Mouse (Mus musculus) splenic B cell, adult 2 months (primary cell): ENCODE measurements around the gene Adamts9.

Experiments used
- DNase-seq: peaks from one replicate; pipeline ENCODE4 v3.0.0-alpha.2; 2011; ENCODE audit warnings: low read depth, low spot score
- H3K27me3 ChIP-seq: 2 replicates; pipeline ENCODE4 v1.6.1; 2012; ENCODE audit warnings: mild to moderate bottlenecking, low read length, moderate library complexity, mixed read lengths; ENCODE audit not compliant: control insufficient read depth, poor library complexity, insufficient read depth, severe bottlenecking
- H3K36me3 ChIP-seq: 2 replicates; pipeline ENCODE4 v1.6.1; 2012; ENCODE audit warnings: mild to moderate bottlenecking, low read length, moderate library complexity, mixed read lengths; ENCODE audit not compliant: control insufficient read depth, poor library complexity, insufficient read depth, severe bottlenecking

Adamts9 gene

DNA sequence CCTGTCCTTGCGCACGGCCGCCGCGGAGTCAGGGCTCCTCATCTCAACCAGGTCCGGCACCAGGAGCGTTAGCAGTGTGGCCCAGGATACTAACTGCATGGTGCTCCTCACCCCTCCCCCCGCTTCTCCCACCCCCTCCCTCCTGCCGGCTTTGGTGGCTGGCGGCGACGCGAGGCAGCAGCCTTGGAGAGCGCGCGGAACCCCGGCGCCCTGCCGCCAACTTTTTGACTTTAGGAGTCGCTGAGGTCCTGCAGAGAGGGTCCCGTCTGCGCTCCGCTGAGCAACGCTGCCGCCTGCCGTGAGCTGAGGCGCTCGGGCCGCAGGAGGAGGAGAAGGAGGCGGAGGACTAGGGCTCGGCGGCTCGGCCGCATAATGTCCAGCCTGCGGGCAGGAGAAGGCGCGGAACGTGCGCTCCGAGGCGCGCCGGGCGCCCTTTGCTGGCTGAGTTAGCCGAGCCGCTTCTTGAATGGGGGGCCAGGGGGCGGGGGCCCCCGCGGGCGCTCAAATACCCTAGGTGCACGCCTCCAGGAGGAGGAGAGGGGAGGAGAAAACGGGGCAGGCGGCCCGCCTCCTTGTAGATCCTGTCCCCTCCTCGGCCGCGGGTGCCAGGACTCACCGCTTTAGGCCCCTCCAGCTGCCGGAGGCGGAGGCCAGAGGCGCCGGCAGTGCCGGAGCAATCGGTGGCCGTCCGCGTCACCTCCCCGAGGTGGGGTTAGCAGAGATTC is at the start of gene Adamts9:
TSS of gene Adamts9 (minus strand) at position 436 of the 725 bp plus-strand sequence.
- DNase-seq = no peak
- no peaks in the 10 kb centered on the region for H3K27me3 ChIP-seq

DNA sequence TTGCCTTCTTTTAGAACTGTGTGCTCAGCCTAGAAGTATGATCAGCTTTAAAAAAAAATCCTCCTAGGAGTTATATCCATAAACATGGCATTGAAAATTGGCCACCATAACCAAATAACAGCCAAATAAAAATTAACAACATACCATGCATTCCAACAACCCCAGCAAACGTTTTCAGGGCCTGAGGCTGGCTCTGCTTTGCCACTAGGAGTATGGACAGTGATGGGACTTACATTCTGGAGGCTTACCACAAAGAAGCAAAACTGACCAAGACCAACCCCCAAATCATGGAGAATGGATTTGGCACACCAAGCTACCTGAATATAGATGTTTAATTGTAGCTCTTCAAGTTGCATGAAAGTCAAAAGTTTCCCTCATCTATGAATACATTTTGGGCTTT is 48.3 kb upstream of the Adamts9 start:
- no peak for DNase-seq
- no peaks in the 10 kb centered on the region for H3K27me3 ChIP-seq

More for the DNA sequence above, at the start of gene Adamts9:
- no peaks in the 10 kb centered on the region for H3K36me3 ChIP-seq

DNA sequence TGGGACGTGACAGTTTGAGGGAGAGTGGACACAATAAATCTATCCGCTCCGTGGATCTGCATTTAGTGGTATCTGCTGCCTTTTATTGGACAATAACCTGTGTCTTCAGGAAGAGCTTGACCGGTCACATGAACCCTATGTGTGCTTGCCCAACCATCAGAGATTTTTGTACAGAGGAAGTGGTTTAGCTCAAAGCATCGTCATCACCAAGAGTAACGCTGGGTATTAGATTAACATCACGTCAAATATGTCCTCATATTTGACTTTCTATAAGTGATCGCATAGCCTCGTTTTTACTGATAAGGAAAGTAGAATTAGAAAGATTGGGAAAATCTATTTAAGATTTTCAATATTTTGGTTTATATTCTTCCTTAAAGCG is 45.3 kb upstream of the Adamts9 start:
- H3K36me3 ChIP-seq = no peaks in the 10 kb centered on the region
- no peak for DNase-seq

More for the DNA sequence above, 48.3 kb upstream of the Adamts9 start:
- H3K36me3 ChIP-seq = no peaks in the 10 kb centered on the region

DNA sequence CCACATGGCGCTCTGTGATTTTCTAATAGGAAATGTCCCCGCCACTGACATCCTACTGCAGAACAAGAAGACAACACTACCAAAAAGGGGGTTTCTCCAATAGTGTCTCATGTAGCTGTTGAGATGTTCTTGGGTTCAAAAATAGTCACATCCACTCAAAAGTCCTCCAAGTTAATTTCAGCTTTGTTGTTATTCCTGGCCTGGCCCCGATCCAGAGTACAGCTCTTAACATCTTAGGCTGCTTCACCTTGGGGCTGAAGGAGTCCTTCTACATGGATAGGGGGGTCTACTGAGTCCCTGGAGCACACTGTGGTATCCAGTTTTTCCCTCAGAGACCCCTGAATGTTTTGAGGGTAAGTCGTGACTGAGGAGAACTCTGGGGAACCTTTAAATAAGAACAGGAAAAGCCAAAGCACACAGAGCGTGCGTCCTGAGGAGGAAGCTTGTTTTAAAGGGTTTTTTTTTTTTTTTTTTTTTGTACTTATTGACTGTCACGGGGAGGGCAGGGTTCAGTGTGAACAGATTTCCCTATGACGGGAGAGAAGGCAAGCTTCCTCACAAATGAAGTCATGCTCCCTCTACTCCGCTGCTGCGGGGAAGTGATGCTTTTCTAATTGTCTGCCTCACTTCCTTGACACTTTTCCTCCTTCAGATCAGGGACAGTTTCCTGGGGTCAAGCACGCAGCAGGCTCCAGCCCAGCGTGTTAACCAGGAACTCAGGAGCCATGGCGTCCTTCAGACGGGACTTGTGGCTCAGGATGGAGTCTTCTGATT is 44.7 kb upstream of the Adamts9 start:
- DNase-seq = no peak
- Histone ChIP-seq H3K27me3 (no peaks in the 10 kb centered on the region), H3K36me3 (no peaks in the 10 kb centered on the region)

More for the DNA sequence above, 45.3 kb upstream of the Adamts9 start:
- no peaks in the 10 kb centered on the region for H3K27me3 ChIP-seq

DNA sequence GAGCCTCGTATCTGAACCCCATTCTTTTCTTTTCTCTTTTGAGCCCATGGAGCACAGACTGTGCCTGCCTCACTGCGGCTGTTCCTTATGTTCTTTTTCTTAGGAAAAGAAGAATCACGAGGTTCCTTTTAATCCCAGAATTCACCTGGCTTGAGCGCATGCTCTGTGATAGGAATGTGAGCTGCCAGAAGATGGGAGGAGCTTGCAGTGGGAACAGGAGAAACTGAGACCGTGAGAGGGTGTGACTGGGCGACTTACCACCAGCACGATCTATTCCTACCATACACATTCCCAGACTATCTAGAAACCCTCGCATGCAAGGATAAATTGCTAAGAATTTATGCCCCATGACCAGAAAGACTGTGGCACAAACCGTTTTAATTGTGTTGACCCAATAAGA is 44.1 kb upstream of the Adamts9 start:
- H3K27me3 ChIP-seq = no peaks in the 10 kb centered on the region
- DNase-seq = no peak
- no peaks in the 10 kb centered on the region for H3K36me3 ChIP-seq

DNA sequence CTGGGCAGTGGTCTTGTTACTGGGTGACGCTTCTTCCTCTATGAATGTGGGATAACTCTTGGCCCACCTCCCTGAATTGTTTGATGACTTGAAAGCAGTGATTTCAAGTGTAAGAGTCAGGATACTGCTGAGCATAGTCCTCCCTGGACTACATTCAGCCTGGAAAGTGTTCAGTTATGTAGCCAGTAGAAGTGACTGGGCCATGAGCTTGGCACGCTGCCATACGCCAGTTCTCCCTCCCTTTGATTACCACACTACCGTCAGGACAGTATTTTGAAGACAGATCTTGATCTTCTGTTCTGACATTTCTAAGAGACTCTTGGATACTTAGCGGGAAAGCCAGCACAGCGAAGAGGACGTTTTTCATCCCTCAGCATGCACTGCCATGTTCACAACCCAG is 40.1 kb upstream of the Adamts9 start:
- no peaks in the 10 kb centered on the region for H3K27me3 ChIP-seq
- no peak for DNase-seq
- H3K36me3 ChIP-seq = no peaks in the 10 kb centered on the region

DNA sequence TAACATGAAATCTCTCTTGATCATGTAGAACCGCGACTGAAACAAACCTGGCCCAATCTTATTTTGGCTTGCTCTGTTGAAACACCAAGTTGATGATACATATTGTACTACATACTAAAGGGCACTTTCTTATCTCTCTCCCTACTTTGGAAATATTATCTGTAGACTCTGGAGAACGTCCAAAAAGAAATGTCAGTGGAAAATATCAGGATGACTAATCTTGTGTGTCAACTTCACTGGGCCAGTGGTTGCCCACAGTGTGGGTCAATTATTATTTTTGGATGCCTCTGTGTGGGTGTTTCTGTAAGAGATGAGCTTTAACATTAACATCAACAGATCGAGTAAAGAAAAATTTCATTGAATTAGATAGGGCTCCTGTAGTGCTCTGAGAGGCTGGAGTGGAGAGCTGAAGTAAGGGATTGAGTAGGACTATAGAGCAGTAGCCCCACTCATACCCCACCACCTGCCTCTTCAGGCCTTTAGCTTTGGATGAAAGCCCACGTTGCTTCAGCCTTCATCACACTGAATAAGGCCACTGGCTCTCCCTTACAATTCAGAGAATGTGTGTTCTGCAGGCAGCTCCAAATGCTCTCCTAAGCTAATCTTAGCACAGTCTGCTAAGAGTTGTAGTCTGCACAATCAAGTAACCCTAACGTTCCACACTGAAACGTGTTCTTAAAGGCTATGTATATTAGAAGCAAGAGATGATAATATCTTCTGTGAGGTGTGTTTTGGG is 38.3 kb upstream of the Adamts9 start:
- Histone ChIP-seq H3K27me3 (no peaks in the 10 kb centered on the region), H3K36me3 (no peaks in the 10 kb centered on the region)
- DNase-seq = no peak

DNA sequence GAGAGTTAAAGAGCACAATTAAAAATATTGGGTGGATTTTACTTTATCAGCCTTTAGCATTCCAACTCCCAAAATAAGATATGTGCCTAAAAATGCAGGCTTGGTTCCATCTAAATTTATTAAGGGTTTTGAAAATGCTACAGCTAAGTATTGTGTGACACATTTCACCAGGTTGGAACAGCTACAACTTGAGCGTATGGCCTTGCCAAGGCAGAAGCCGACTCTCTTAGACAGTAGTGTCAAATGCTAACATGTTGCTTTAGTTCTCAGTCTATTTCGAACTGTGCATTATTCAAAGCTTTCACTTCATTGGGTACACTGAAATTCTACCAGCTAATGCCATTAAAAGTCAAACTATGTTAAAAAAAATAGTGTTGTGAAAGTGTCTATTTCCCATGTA is 30.0 kb upstream of the Adamts9 start:
- DNase-seq = no peak
- H3K27me3 ChIP-seq = no peaks in the 10 kb centered on the region
- no peaks in the 10 kb centered on the region for H3K36me3 ChIP-seq

DNA sequence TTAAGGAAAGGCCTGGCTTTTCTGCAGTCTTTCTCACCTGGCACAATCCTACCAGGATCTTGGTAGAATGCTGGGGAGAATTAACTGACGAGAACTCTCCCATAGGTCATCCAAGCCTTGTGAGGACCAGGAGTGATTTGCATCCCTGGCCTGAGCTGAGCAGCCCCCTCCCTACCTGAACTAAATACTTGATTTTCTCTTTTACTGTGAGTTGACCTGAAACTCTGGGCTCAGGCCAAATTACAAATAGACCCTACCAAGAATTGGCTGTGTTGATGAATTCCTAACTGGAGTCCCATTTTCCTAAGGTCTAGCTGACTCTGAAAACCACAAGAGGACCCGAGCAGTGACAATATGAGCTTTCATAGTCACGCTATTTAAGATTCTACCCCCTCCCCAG is 25.4 kb upstream of the Adamts9 start:
- DNase-seq = no peak
- H3K27me3 ChIP-seq = no peaks in the 10 kb centered on the region
- H3K36me3 ChIP-seq = no peaks in the 10 kb centered on the region

DNA sequence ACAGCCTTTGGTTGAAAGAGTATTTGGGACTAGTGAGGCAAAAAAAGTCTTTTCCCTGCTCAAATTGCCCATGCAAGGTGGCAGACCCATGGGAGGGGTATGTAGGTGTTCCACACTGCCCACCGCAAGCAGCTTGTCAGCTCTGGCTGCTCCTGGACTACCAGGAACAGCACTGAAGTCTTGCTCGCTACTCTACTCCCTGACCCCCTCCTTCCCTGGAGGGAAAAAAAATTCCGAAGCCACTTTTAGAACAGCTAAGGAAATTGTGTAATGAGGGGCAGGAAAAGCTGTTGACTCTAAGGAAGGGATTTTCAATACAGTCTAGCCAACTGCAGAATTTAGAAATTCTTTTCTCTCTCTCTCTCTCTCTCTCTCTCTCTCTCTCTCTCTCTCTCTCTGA is 24.9 kb upstream of the Adamts9 start:
- H3K27me3 ChIP-seq = no peaks in the 10 kb centered on the region
- no peak for DNase-seq
- no peaks in the 10 kb centered on the region for H3K36me3 ChIP-seq

DNA sequence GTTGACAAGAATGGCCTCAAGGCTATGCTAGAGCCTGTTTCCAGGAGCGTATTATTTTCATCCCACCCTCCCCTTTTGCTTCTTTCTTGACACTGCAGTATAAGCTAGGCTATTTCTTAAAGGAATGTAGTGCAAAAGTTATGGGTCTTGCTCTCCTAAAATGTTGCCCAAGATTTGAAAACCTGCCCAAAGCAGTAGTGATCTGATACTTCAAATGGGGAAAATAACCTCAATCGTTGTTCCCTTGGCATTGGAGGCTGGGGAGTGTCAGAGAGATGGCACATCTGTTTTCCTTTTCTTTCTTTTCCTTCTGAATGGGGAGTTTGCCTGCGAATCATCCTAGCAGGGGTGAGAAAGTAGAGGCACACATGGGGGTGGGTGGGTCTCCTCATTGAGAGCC is 19.7 kb upstream of the Adamts9 start:
- no peaks in the 10 kb centered on the region for H3K36me3 ChIP-seq
- no peak for DNase-seq
- H3K27me3 ChIP-seq = no peaks in the 10 kb centered on the region

DNA sequence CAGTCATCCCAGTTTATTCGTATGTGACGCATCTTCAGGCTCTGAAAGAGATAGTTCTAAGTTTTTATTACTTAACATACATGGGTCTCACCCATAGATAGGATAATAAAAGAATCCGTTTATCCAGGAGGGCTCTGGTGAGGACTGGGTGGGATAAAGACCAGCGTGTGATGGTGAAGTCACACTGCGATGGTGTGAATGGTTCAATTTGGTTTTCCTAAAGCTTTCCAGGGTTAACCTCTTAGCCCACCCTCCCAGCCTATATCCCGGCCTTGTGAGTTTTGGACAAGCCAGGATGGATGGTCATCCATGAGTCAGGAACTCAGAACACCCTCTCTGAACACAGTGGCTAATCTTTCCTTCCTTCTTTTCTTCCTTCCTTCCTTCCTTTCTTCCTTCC is 17.7 kb upstream of the Adamts9 start:
- Histone ChIP-seq H3K27me3 (no peaks in the 10 kb centered on the region), H3K36me3 (no peaks in the 10 kb centered on the region)
- DNase-seq = no peak

DNA sequence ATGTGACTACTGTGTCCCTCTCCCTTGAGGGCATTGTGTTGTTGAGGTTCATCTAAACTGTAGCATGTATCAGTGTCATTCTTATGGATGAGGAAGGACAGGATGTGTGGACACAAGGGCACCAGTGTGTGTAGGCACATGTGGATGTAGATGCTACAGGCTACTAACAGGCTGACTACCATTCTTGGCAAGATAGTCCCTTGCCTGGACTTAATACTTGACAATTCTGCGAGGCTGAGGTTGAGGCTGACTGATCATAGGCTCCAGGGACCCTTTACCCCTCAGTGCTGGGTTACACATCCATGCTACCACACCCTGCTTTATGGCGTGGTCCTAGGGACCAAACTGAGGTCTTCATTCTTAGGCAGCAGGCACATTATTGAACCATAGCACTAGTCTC is 16.1 kb upstream of the Adamts9 start:
- no peak for DNase-seq
- Histone ChIP-seq H3K27me3 (no peaks in the 10 kb centered on the region), H3K36me3 (no peaks in the 10 kb centered on the region)

DNA sequence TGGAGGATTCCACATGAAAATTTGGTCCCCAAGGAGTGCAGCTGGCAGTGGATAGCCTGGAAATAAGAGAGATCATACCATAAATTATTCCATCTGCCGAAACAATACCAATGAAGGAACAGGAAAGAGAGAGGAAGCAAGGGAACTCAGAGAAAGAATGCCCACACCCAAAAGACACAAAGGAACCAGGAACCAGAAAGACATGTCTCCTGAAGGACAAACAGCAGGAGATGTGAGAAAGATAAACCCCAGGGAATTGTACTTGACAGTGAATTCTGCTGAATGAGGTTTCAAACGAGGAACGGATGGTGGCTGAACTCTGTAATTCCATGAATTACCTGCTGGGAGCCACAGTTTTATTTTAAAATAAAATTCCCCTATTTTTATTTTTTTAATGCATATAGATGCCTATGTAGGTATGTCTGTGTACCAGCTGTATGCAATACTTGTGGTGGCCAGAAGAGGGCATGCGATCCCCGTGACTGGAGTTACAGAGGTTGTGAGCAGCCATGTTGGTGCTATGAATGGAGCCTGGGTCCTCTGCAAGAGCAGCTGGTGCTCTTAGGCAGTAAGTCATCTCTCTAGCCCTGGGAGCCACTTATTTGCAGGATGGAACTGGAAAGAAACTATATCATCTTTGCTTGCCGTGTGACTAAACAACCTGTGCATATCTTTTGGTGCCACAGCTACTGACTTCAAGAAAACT is 4.2 kb upstream of the Adamts9 start:
- no peaks in the 10 kb centered on the region for H3K36me3 ChIP-seq
- DNase-seq = no peak
- H3K27me3 ChIP-seq = no peaks in the 10 kb centered on the region
